Mouse (Mus musculus) small intestine, adult 2 months (tissue): ENCODE measurements around the gene 4933400A11Rik. TPM values are rescaled to one million over a fixed set of nuclear protein-coding genes. Genes with fewer than 3 reads are reported as not detected.

Experiments used
- H3K27ac ChIP-seq: fragments of 200-500 bp; 2 replicates; pipeline ENCODE4 v1.5.1; 2012; ENCODE audit warnings: low read depth, low read length, control low read depth, inconsistent platforms; ENCODE audit not compliant: insufficient read depth
- H3K27me3 ChIP-seq: fragments of 200-500 bp; 2 replicates; pipeline ENCODE4 v1.6.1; 2012; ENCODE audit warnings: mild to moderate bottlenecking, moderate library complexity, low read length, inconsistent platforms; ENCODE audit not compliant: control insufficient read depth, insufficient read depth
- H3K36me3 ChIP-seq: fragments of 200-500 bp; 2 replicates; pipeline ENCODE4 v1.6.1; 2012; ENCODE audit warnings: mild to moderate bottlenecking, low read length, control low read depth, inconsistent platforms; ENCODE audit not compliant: control insufficient read depth, insufficient read depth
- H3K4me1 ChIP-seq: fragments of 200-500 bp; 2 replicates; pipeline ENCODE4 v1.6.1; 2012; ENCODE audit warnings: low read length, inconsistent platforms, mixed read lengths; ENCODE audit not compliant: control insufficient read depth, insufficient read depth, insufficient read length
- H3K4me3 ChIP-seq: fragments of 200-500 bp; 2 replicates; pipeline ENCODE4 v1.5.1; 2012; ENCODE audit warnings: low read depth, mild to moderate bottlenecking, control low read depth, inconsistent platforms, low read length, moderate library complexity
- CTCF ChIP-seq: fragments of 200-500 bp; IDR thresholded peaks from 2 replicates; pipeline ENCODE4 v1.5.1; 2012; ENCODE audit warnings: low read depth, mild to moderate bottlenecking, control low read depth, inconsistent platforms, low read length, moderate library complexity, mixed read lengths; ENCODE audit not compliant: insufficient replicate concordance, insufficient read length; ENCODE audit errors: extremely low read depth
- POLR2A ChIP-seq: fragments of 200-500 bp; IDR thresholded peaks from 2 replicates; pipeline ENCODE4 v1.6.1; 2012; ENCODE audit warnings: low read depth, mild to moderate bottlenecking, control low read depth, inconsistent platforms, low read length, moderate library complexity
- WGBS: fragments of 180-500 bp; shearing (Covaris S2); methylation state at CpG from one replicate; pipeline ENCODE4 v1.1.7; 2018; 5-methylcytosine and 5-hydroxymethylcytosine counted together
- polyA plus RNA-seq: library from polyadenylated mRNA; depleted of rRNA; stranded (reverse); fragments of >200 nt; gene quantifications from 2 replicates; pipeline ENCODE4 v1.2.3, GENCODE M21; 2012

The 4933400A11Rik gene
- polyA plus RNA-seq, 1 experiment, result not detected

DNA sequence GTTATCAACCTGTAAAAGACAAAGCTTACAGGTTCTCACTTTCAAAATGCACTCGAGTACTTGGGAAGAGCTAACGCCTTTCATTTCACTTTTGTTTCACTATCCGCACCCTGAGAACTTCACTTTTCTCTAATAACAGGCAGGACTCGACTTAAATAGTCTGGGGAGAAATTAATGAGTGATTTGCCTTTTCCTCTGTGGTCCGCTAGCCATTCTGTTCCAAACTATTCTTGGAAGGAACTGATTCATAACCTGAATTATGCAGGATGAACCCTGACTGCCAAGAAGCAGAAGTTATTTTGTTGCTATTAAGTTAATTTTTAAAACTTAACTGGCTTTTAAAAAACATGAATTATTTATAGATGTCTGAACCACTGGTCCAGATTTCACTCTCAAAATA lies 26.4 kb upstream of the 4933400A11Rik start:
- H3K36me3 ChIP-seq, result no peaks in the 10 kb centered on the region
- H3K4me1 ChIP-seq, result no peaks in the 10 kb centered on the region
- TF ChIP-seq CTCF (no peak), POLR2A (no peak)
- WGBS, result 59% methylated on average over 5 of the region's 5 CpGs
- no peak overlapping the region for H3K27ac ChIP-seq
- no peaks in the 10 kb centered on the region for H3K27me3 ChIP-seq
- no peak overlapping the region for H3K4me3 ChIP-seq

DNA sequence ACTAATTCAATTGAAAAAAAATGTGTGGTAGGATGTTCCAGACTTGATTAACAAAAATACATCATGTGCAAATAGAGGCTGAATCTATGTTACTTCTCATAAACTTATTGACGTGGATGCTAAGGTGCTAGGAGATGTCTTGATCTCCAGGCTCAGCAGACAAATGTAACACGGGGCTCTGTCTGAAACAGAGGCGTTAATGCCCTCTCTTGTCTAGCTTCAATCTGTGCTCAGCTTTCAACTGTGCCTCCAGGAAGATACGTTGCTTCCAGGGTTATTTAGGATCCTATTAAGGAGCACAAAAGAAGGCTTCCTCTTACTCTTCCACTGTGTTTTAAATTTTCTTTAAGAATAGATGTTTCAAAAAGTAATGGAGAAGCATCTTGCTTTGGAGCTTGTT lies 20.8 kb upstream of the 4933400A11Rik start:
- Histone ChIP-seq H3K36me3 (no peaks in the 10 kb centered on the region), H3K27me3 (no peaks in the 10 kb centered on the region), H3K4me1 (no peaks in the 10 kb centered on the region), H3K27ac (no peak overlapping the region), H3K4me3 (no peak overlapping the region)
- no peak for TF ChIP-seq POLR2A
- no peak for TF ChIP-seq CTCF
- WGBS, result 78% methylated on average over 4 of the region's 4 CpGs

DNA sequence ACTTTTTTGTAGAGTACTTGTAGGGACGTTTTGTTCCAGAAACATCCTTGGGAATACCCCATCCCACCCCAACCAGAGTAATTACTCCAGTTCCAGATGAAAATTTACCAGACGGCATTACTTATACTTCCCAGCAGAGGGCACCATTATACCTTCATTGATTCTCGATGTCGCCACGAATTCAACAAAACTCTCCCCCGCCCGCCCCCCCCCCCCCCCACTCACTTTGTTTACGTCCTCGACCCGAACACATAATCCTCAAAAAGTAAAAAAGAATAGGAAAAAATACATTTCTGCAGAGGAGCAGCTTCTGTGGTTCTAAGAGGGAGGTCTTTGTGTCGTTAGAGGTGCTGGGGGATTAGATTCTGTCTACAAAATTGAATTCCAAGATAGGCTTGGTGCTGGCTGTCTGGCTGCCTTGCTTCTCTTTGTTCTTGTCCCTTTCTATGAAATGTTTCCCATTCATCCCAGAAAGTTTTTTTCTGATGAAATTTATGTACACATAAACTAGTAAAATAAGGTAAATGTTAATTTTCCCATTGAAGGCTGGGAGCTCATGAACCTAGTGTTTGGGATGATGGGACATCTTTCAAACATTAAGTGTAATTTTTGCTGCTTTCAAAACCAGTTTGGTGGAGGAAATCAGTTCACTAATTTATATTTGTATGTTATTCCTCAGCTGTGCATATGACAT lies 19.7 kb upstream of the 4933400A11Rik start:
- no peak overlapping the region for H3K27ac ChIP-seq
- 5% methylated on average over 11 of the region's 11 CpGs for WGBS
- no peaks in the 10 kb centered on the region for H3K4me1 ChIP-seq
- H3K4me3 ChIP-seq, result no peak overlapping the region
- TF ChIP-seq CTCF (no peak), POLR2A (no peak)
- H3K36me3 ChIP-seq, result no peaks in the 10 kb centered on the region
- no peaks in the 10 kb centered on the region for H3K27me3 ChIP-seq

DNA sequence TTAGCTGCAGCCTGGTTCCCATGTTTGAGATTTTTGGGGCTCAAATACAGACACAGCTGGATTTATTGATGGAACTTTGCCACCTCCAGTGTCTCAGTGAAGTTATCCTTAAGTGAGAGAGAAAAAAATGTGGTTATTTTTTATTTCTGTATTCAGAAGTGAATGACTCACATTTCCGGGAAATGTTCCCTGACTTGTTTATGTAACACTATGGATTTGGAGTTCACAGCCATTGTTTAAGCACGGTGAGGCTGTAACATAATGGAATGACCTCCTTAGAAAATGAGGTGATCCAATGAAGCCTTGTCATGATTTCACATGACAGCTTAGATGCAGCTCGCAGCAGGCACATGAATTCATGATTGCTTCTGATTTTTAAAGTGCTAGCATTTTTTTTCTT lies 17.7 kb upstream of the 4933400A11Rik start:
- TF ChIP-seq CTCF (no peak), POLR2A (no peak)
- no peak overlapping the region for H3K27ac ChIP-seq
- 60% methylated on average over 3 of the region's 3 CpGs for WGBS
- no peaks in the 10 kb centered on the region for H3K36me3 ChIP-seq
- H3K4me3 ChIP-seq, result no peak overlapping the region
- no peaks in the 10 kb centered on the region for H3K4me1 ChIP-seq
- H3K27me3 ChIP-seq, result no peaks in the 10 kb centered on the region

DNA sequence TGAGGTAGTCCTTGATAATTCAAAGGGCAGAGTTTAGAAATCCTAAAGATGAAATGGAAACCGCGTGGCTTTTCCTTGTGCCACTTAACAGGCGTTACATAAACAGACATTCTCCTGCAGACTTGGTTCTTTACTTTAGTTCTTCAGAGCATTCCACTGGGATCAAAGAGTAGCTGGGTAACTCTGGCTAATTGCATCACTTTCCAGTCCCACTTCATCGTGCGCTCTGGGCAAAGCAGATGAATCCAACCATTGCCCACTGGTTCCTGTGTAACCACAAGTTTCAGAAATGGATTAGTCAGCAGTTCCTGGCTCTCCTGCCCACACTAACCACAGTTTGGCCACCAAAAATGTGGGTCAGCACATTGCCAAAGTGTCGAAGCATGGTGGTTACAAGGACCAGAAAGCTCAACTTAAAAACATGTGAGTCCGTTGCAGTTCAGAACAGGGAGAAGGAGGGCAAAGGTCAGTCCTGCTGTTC lies 15.4 kb upstream of the 4933400A11Rik start:
- Histone ChIP-seq H3K27ac (no peak overlapping the region), H3K27me3 (no peaks in the 10 kb centered on the region), H3K36me3 (no peaks in the 10 kb centered on the region), H3K4me1 (no peaks in the 10 kb centered on the region), H3K4me3 (no peak overlapping the region)
- WGBS, result 53% methylated on average over 7 of the region's 7 CpGs
- TF ChIP-seq POLR2A (no peak), CTCF (no peak)

DNA sequence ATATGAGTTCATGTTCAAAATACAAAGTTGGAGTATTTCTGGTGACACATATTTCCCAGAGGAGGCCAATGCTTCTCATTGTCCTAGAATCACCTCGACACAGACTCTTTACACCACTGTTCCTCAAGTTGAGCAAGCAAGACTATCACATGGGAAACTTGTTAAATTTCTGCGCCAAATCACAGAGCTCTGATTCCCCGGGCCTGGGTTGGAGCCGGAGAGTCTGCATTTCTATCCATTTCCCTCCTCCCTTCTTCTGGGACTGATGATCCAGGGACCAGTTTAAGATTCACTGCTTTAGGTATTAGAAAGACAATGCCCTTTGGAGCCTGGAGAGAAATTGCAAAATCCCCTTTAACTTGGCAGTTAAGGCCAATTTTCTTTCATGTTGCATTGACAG lies 15.0 kb upstream of the 4933400A11Rik start:
- no peaks in the 10 kb centered on the region for H3K4me1 ChIP-seq
- no peaks in the 10 kb centered on the region for H3K27me3 ChIP-seq
- TF ChIP-seq CTCF (no peak), POLR2A (no peak)
- no peak overlapping the region for H3K27ac ChIP-seq
- H3K36me3 ChIP-seq, result no peaks in the 10 kb centered on the region
- WGBS, result 79% methylated on average over 4 of the region's 4 CpGs
- H3K4me3 ChIP-seq, result no peak overlapping the region

DNA sequence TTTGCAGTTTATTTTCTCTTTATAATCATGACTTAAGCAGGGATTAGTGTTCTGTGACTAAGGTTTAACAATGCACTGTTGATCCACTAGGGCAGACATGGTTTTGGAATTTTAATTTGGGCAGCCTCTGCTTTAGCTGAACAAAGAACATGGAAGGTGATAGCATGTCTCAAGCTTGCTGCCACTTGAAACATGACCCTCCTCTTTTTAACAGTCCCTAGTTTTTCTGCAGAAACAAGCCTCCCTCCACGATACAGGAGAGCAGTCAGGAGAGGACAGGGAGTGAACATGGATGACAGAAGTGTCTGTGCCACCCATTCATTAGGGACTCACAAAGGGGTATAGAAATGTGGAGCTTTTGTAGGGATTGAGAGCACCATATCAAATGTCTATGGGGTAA lies 13.4 kb upstream of the 4933400A11Rik start:
- Histone ChIP-seq H3K27me3 (no peaks in the 10 kb centered on the region), H3K36me3 (no peaks in the 10 kb centered on the region), H3K4me1 (no peaks in the 10 kb centered on the region), H3K27ac (no peak overlapping the region), H3K4me3 (no peak overlapping the region)
- TF ChIP-seq CTCF (no peak), POLR2A (no peak)
- 86% methylated on average over 1 of the region's 1 CpGs for WGBS

DNA sequence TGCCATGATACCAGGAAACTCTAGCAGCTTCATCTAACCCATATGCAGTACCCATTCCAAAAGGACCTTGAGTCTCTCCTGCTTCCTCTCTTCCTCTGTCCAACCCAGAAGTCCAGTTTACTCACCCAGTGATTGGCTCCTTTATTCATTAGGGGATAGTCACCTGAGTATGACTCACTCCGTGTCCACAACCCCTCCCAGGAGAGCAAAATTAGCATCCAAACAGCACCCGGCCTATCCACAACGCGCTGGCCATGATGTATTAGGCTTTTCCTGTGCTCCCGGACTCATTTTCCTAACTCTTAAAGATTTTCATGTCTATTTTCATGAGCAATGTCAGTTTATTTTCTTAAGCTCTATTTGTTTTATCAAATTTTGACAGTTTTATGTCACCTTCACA lies 10.3 kb upstream of the 4933400A11Rik start:
- Histone ChIP-seq H3K4me3 (no peak overlapping the region), H3K27me3 (no peaks in the 10 kb centered on the region), H3K27ac (no peak overlapping the region), H3K36me3 (no peaks in the 10 kb centered on the region), H3K4me1 (no peaks in the 10 kb centered on the region)
- TF ChIP-seq CTCF, result no peak
- TF ChIP-seq POLR2A, result no peak
- 88% methylated on average over 5 of the region's 5 CpGs for WGBS
